Mouse (Mus musculus) spleen, postnatal 4 days (tissue): ENCODE results near the gene Zfp316.

Experiments
- DNase-seq, 2 experiments: peaks; one replicate each; pipeline ENCODE4 v3.0.0; 2022; ENCODE audit warnings: low spot score in 2 of 2

Zfp316 gene

GRCm38 (mm10) chr5:143222287-143222686 lies 47.5 kb downstream of the Zfp316 start:
- DNase-seq: no peak

- DNase-seq: no peak
These were observed 48.8 kb downstream of the Zfp316 start for GRCm38 (mm10) chr5:143220996-143221395.

- DNase-seq: no peak
These were observed 56.0 kb downstream of the Zfp316 start for GRCm38 (mm10) chr5:143213832-143214231.

GRCm38 (mm10) chr5:143205015-143205414 lies 64.8 kb downstream of the Zfp316 start:
- DNase-seq: no peak
